Mouse (Mus musculus) bone marrow, adult 2 months (tissue): ENCODE results near the gene Gmppa.
A peak's percentile ranks its signal among the peaks of the same experiment; 100 is the strongest.

Experiments
- CTCF ChIP-seq: fragments of 200-500 bp; IDR thresholded peaks from 2 replicates; pipeline ENCODE4 v1.5.1; 2011; ENCODE audit warnings: low read length, control low read depth; ENCODE audit not compliant: control insufficient read depth, insufficient read depth
- POLR2A ChIP-seq: fragments of 200-500 bp; IDR thresholded peaks from 2 replicates; pipeline ENCODE4 v1.6.1; 2011; ENCODE audit warnings: low read depth, mild to moderate bottlenecking, control low read depth, low read length, borderline replicate concordance; ENCODE audit not compliant: control insufficient read depth

DNA sequence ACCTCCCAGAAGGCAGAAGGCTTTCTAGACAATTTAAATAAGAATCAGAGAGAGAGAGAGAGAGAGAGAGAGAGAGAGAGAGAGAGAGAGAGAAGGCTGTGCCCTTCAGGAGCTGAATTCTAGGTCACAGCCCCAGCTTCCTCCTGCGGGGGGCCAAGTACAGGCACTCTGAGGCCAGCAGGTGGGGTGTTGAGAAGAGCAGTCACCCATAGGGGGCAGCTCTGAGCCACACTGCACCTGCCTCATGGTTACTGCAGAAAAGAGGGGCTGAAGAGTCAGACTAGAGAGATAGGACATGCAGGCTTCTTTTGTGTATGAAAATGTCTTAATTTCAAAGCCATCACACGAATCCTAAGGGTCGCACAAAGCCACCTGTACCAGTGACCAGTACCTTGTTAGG lies 22.0 kb upstream of the Gmppa start:
- peak; percentile 32; the same call in 1 of the 2 replicates for TF ChIP-seq CTCF
- TF ChIP-seq POLR2A, result no peak
